Mouse (Mus musculus) right cerebral cortex, adult 2 months (tissue): ENCODE data around the gene Lce1c.
"Not testable (repeated sequence)": the region's sequence is repeated elsewhere in the genome, so short reads cannot be mapped to it uniquely, and the experiment has no call there.

ENCODE experiments used
- DNase-seq, 2 experiments: peaks; one replicate each; pipeline ENCODE4 v3.0.0; 2021 to 2022; ENCODE audit warnings: low spot score in 2 of 2

The Lce1c gene

GRCm38 (mm10) chr3:92678947-92679346 is at the start of gene Lce1c:
Gene Lce1c, plus strand, starts transcription at chr3:92679247.
- DNase-seq = no peak

- DNase-seq = no peak
Observed at GRCm38 (mm10) chr3:92637745-92638652, 41.0 kb upstream of the Lce1c start.

- DNase-seq = no peak
Observed at GRCm38 (mm10) chr3:92638653-92638991, 40.4 kb upstream of the Lce1c start.

GRCm38 (mm10) chr3:92639854-92640253 is 39.2 kb upstream of the Lce1c start:
- no peak for DNase-seq

- DNase-seq = no peak
Observed at GRCm38 (mm10) chr3:92648207-92648606, 30.8 kb upstream of the Lce1c start, which contains the start of gene Lce1a1. Gene Lce1a1, minus strand, starts transcription at chr3:92648307.

GRCm38 (mm10) chr3:92656826-92657225 is 22.2 kb upstream of the Lce1c start, which contains the start of gene Lce1b:
Gene Lce1b, minus strand, starts transcription at chr3:92656926.
- DNase-seq = no peak

- DNase-seq = no peak
Observed at GRCm38 (mm10) chr3:92670215-92670614, 8.8 kb upstream of the Lce1c start, which contains the start of gene Lce1a2. Gene Lce1a2, minus strand, starts transcription at chr3:92670315.

- no peak for DNase-seq
Observed at GRCm38 (mm10) chr3:92687110-92687509, 8.1 kb downstream of the Lce1c start, which contains the start of gene Lce1d. Gene Lce1d, minus strand, starts transcription at chr3:92687210.

GRCm38 (mm10) chr3:92689154-92689553 is 10.1 kb downstream of the Lce1c start:
- not testable (repeated sequence) for DNase-seq

- DNase-seq = no peak
Observed at GRCm38 (mm10) chr3:92691688-92692087, 12.6 kb downstream of the Lce1c start.

- DNase-seq = no peak
Observed at GRCm38 (mm10) chr3:92694613-92695012, 15.6 kb downstream of the Lce1c start.

- no peak for DNase-seq
Observed at GRCm38 (mm10) chr3:92708974-92709373, 29.9 kb downstream of the Lce1c start, which contains the start of gene Lce1e. Gene Lce1e, minus strand, starts transcription at chr3:92709074.

GRCm38 (mm10) chr3:92715122-92715521 is 36.1 kb downstream of the Lce1c start:
- no peak for DNase-seq

- no peak for DNase-seq
Observed at GRCm38 (mm10) chr3:92720250-92720649, 41.2 kb downstream of the Lce1c start, which contains the start of gene Lce1f. Gene Lce1f, minus strand, starts transcription at chr3:92720350.

GRCm38 (mm10) chr3:92722631-92723030 is 43.6 kb downstream of the Lce1c start:
- DNase-seq = no peak
